Mouse (Mus musculus): ENCODE measurements at regions not wholly inside any gene's neighbourhood (a gene's known extent, or its start where the extent isn't known, plus 50 kb on each side); places are given as distances from the start of the nearest gene placed in this dataset.

- DNase-seq (ENCODE audit: low spot score) = no peak
Measured at GRCm38 (mm10) chr4:9218380-9218779, 979.5 kb upstream of the Car8 start.

- no peak for DNase-seq (ENCODE audit: low spot score)
Measured at GRCm38 (mm10) chr4:9208606-9209005, 969.8 kb upstream of the Car8 start.

GRCm38 (mm10) chr4:9200012-9200411, 961.2 kb upstream of the Car8 start:
- no peak for DNase-seq (ENCODE audit: low spot score)

- no peak for DNase-seq (ENCODE audit: low spot score)
Measured at GRCm38 (mm10) chr4:9196435-9196834, 957.6 kb upstream of the Car8 start.

GRCm38 (mm10) chr4:9193121-9193520, 954.3 kb upstream of the Car8 start:
- DNase-seq (ENCODE audit: low spot score) = no peak

GRCm38 (mm10) chr4:9185156-9185875, 946.5 kb upstream of the Car8 start:
- DNase-seq (ENCODE audit: low spot score) = no peak

- DNase-seq (ENCODE audit: low spot score) = no peak
Measured at GRCm38 (mm10) chr4:9184451-9185121, 945.7 kb upstream of the Car8 start.

GRCm38 (mm10) chr4:9174365-9174764, 935.5 kb upstream of the Car8 start:
- DNase-seq (ENCODE audit: low spot score) = no peak

GRCm38 (mm10) chr4:9162374-9162773, 923.5 kb upstream of the Car8 start:
- no peak for DNase-seq (ENCODE audit: low spot score)

GRCm38 (mm10) chr4:9161814-9162133, 922.9 kb upstream of the Car8 start:
- no peak for DNase-seq (ENCODE audit: low spot score)

- DNase-seq (ENCODE audit: low spot score) = no peak
Measured at GRCm38 (mm10) chr4:9161068-9161813, 922.4 kb upstream of the Car8 start.

- DNase-seq (ENCODE audit: low spot score) = no peak
Measured at GRCm38 (mm10) chr4:9147732-9148131, 908.9 kb upstream of the Car8 start.

- no peak for DNase-seq (ENCODE audit: low spot score)
Measured at GRCm38 (mm10) chr4:9144226-9145215, 905.7 kb upstream of the Car8 start.

GRCm38 (mm10) chr4:9143087-9143486, 904.2 kb upstream of the Car8 start:
- DNase-seq (ENCODE audit: low spot score) = no peak

- no peak for DNase-seq (ENCODE audit: low spot score)
Measured at GRCm38 (mm10) chr4:9141946-9142683, 903.3 kb upstream of the Car8 start.

- DNase-seq (ENCODE audit: low spot score) = no peak
Measured at GRCm38 (mm10) chr4:9140691-9141090, 901.9 kb upstream of the Car8 start.

- no peak for DNase-seq (ENCODE audit: low spot score)
Measured at GRCm38 (mm10) chr4:9136657-9137056, 897.8 kb upstream of the Car8 start.

- DNase-seq (ENCODE audit: low spot score) = no peak
Measured at GRCm38 (mm10) chr4:9136188-9136569, 897.3 kb upstream of the Car8 start.

- peak; percentile 93 for DNase-seq (ENCODE audit: low spot score)
Measured at GRCm38 (mm10) chr4:9135481-9136187, 896.8 kb upstream of the Car8 start.

- no peak for DNase-seq (ENCODE audit: low spot score)
Measured at GRCm38 (mm10) chr4:9133695-9134094, 894.9 kb upstream of the Car8 start.

Data from left cerebral cortex, adult 11 months (tissue).